Mouse (Mus musculus) lung, adult 2 months (tissue): ENCODE results near the gene Zc3h15.

Experiments
- CTCF ChIP-seq: fragments of 200-500 bp; IDR thresholded peaks from 2 replicates; pipeline ENCODE4 v1.5.1; 2011; ENCODE audit warnings: mild to moderate bottlenecking, low read length, control low read depth; ENCODE audit not compliant: insufficient read depth
- POLR2A ChIP-seq: fragments of 200-500 bp; IDR thresholded peaks from 2 replicates; pipeline ENCODE4 v1.6.1; 2011; ENCODE audit warnings: low read depth, mild to moderate bottlenecking, control low read depth, low read length, borderline replicate concordance; ENCODE audit errors: extremely low read depth

GRCm38 (mm10) chr2:83669988-83670387, 25.8 kb downstream of the Zc3h15 start:
- TF ChIP-seq CTCF (peak; percentile 14; the same call in 1 of the 2 replicates), POLR2A (no peak)
